ENCODE assay signal across 8 mouse cellular contexts in the genomic region with DNA sequence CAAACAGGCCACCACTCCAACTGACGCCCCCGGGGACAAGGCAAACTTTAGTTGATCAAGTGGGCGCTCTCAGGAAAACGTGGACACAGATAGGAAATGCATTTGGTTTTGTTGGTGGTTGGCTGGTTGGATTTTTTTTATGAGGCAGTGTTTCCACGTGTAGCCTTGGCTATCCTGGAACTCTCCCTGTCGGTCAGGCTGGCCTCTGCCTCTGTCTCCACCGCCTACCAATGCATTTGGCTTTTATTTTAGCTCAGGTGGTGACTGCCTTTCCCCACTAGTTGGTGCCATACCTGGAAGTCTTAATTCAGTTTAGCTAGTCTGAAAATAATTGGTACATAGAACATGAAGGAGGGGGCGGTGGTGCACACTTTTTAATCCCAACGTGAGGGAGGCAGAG. TPM values are rescaled to one million over a fixed set of nuclear protein-coding genes. Genes with fewer than 3 reads are reported as not detected.
DNase-seq lines count a peak whose midpoint lies in the region; ATAC-seq and TF ChIP-seq lines count a peak whose summit lies in the region.

No protein-coding gene starts in this region.

- H3K4me1 ChIP-seq in testis, adult 2 months (ENCODE audit: control insufficient read depth, insufficient read depth, low read length) = peaks cover 11% of the 10 kb centered on the region
- H3K4me1 ChIP-seq in hindbrain, embryonic 12.5 days = peaks cover 11% of the 10 kb centered on the region
- H3K4me1 ChIP-seq in limb, embryonic 15.5 days = peaks cover 20% of the 10 kb centered on the region
- peaks cover 17% of the 10 kb centered on the region for H3K4me1 ChIP-seq in neural tube, embryonic 13.5 days (replicated peaks)

- TF ChIP-seq CTCF in testis, adult 2 months (IDR thresholded peaks at IDR 0.05; ENCODE audit: control insufficient read depth, insufficient read depth, insufficient replicate concordance, low read depth, low read length) = no peak

- peak overlapping the region; percentile 78 for H3K4me2 ChIP-seq in hindbrain, embryonic 12.5 days (replicated peaks)
- peak overlapping the region; percentile 75 for H3K4me2 ChIP-seq in limb, embryonic 15.5 days
- peak overlapping the region; percentile 71 for H3K4me2 ChIP-seq in neural tube, embryonic 13.5 days

- H3K36me3 ChIP-seq in testis, adult 2 months (ENCODE audit: control insufficient read depth, insufficient read depth, low read length) = no peaks in the 10 kb centered on the region
- 0 out of 2 replicates have a peak, but pooled peaks cover 4% of the 10 kb centered on the region for H3K36me3 ChIP-seq in hindbrain, embryonic 12.5 days
- 0 out of 2 replicates have a peak, but pooled peaks cover 4% of the 10 kb centered on the region for H3K36me3 ChIP-seq in limb, embryonic 15.5 days
- no peaks in the 10 kb centered on the region for H3K36me3 ChIP-seq in neural tube, embryonic 13.5 days

- H3K4me3 ChIP-seq in testis, adult 2 months (ENCODE audit: control insufficient read depth, low read depth, low read length) = peak overlapping the region; percentile 100
- peak overlapping the region; percentile 59 for H3K4me3 ChIP-seq in hindbrain, embryonic 12.5 days
- peak overlapping the region; percentile 83 for H3K4me3 ChIP-seq in limb, embryonic 15.5 days
- peak overlapping the region; percentile 69 for H3K4me3 ChIP-seq in neural tube, embryonic 13.5 days

- H3K9ac ChIP-seq in hindbrain, embryonic 12.5 days = peak overlapping the region; percentile 80
- peak overlapping the region; percentile 89; the same call in 1 of the 2 replicates for H3K9ac ChIP-seq in limb, embryonic 15.5 days
- H3K9ac ChIP-seq in neural tube, embryonic 13.5 days = peak overlapping the region; percentile 87

- ATAC-seq in common myeloid progenitor, adult 5-6 weeks (replicated peaks; ENCODE audit: low read depth, poor library complexity, severe bottlenecking) = peak; percentile 64
- no peak for ATAC-seq in hindbrain, embryonic 12.5 days (ENCODE audit: low FRiP score)
- no peak for ATAC-seq in limb, embryonic 15.5 days (ENCODE audit: insufficient number of reproducible peaks, low FRiP score, low TSS enrichment, low read depth)
- 0 out of 2 replicates have a peak, but pooled peaks have one; percentile 1 for ATAC-seq in neural tube, embryonic 13.5 days (ENCODE audit: low read depth)
- ATAC-seq in monocyte, adult 5-6 weeks (replicated peaks; ENCODE audit: insufficient number of reproducible peaks, low FRiP score, low TSS enrichment, poor library complexity, severe bottlenecking) = no peak

- DNase-seq in testis, postnatal 10 days (ENCODE audit: low spot score) = no peak
- DNase-seq in ovary, postnatal 36 days (ENCODE audit: low spot score) = no peak

- WGBS in hindbrain, embryonic 12.5 days = 29% methylated on average over 9 of the region's 9 CpGs
- 20% methylated on average over 9 of the region's 9 CpGs for WGBS in limb, embryonic 15.5 days
- 28% methylated on average over 9 of the region's 9 CpGs for WGBS in neural tube, embryonic 13.5 days

- H3K27ac ChIP-seq in testis, adult 2 months (ENCODE audit: control insufficient read depth, insufficient read depth, low read depth, low read length) = no peak overlapping the region
- H3K27ac ChIP-seq in hindbrain, embryonic 12.5 days = no peak overlapping the region; the same call in 1 of the 2 replicates
- 0 out of 2 replicates have a peak overlapping the region, but pooled peaks have one; percentile 90 for H3K27ac ChIP-seq in limb, embryonic 15.5 days
- 0 out of 2 replicates have a peak overlapping the region, but pooled peaks have one; percentile 95 for H3K27ac ChIP-seq in neural tube, embryonic 13.5 days (replicated peaks)

- no peaks in the 10 kb centered on the region for H3K9me3 ChIP-seq in hindbrain, embryonic 12.5 days (replicated peaks)
- H3K9me3 ChIP-seq in limb, embryonic 15.5 days = no peaks in the 10 kb centered on the region
- no peaks in the 10 kb centered on the region for H3K9me3 ChIP-seq in neural tube, embryonic 13.5 days

- no peak for TF ChIP-seq POLR2A in testis, adult 2 months (IDR thresholded peaks at IDR 0.05; ENCODE audit: control insufficient read depth, low read depth, low read length)

- H3K27me3 ChIP-seq in testis, adult 2 months (ENCODE audit: control insufficient read depth, insufficient read depth, low read length) = no peaks in the 10 kb centered on the region
- no peaks in the 10 kb centered on the region; the same call in 1 of the 2 replicates for H3K27me3 ChIP-seq in hindbrain, embryonic 12.5 days
- no peaks in the 10 kb centered on the region for H3K27me3 ChIP-seq in limb, embryonic 15.5 days
- H3K27me3 ChIP-seq in neural tube, embryonic 13.5 days = peaks cover 6% of the 10 kb centered on the region; the same call in 1 of the 2 replicates

RNA-seq across cellular contexts. Expression of gene Rwdd2b, which starts 0.7 kb away (rescaled TPM):
- polyA plus RNA-seq in testis, adult 2 months (2012; rRNA removed) = 2.5 and 3.2 TPM in 2 replicates
- total RNA-seq in common myeloid progenitor, adult 5-6 weeks (2017) = 12.3 and 16.1 TPM in 2 replicates
- polyA plus RNA-seq in hindbrain, embryonic 12.5 days (2016; fragmentation: Nextera tagmentation; extraction: Ambion mirVana) = 11.5 and 11.9 TPM in 2 replicates
- 9.7 and 9.8 TPM in 2 replicates for polyA plus RNA-seq in limb, embryonic 15.5 days (2015; fragmentation: Nextera tagmentation; extraction: Ambion mirVana)
- 13.3 and 13.5 TPM in 2 replicates for polyA plus RNA-seq in neural tube, embryonic 13.5 days (2015; fragmentation: Nextera tagmentation; extraction: Ambion mirVana)
- total RNA-seq in monocyte, adult 5-6 weeks (2017) = 3.3 to 6.3 TPM (median 5.7 TPM) in 3 replicates

RNA-seq across cellular contexts. Expression of gene Ltn1, which starts 8.7 kb away (rescaled TPM):
- polyA plus RNA-seq in testis, adult 2 months (2012; rRNA removed) = 38.7 and 44.6 TPM in 2 replicates
- 30.5 and 38.3 TPM in 2 replicates for total RNA-seq in common myeloid progenitor, adult 5-6 weeks (2017)
- 34.8 and 36.0 TPM in 2 replicates for polyA plus RNA-seq in hindbrain, embryonic 12.5 days (2016; fragmentation: Nextera tagmentation; extraction: Ambion mirVana)
- polyA plus RNA-seq in limb, embryonic 15.5 days (2015; fragmentation: Nextera tagmentation; extraction: Ambion mirVana) = 25.0 and 26.2 TPM in 2 replicates
- 20.7 and 25.6 TPM in 2 replicates for polyA plus RNA-seq in neural tube, embryonic 13.5 days (2015; fragmentation: Nextera tagmentation; extraction: Ambion mirVana)
- 13.3 to 24.2 TPM (median 14.8 TPM) in 3 replicates for total RNA-seq in monocyte, adult 5-6 weeks (2017)

RNA-seq across cellular contexts. Expression of gene Usp16, which starts 13.4 kb away (rescaled TPM):
- polyA plus RNA-seq in testis, adult 2 months (2012; rRNA removed) = 71.7 and 79.6 TPM in 2 replicates
- total RNA-seq in common myeloid progenitor, adult 5-6 weeks (2017) = 135 and 172 TPM in 2 replicates
- 41.5 and 43.4 TPM in 2 replicates for polyA plus RNA-seq in hindbrain, embryonic 12.5 days (2016; fragmentation: Nextera tagmentation; extraction: Ambion mirVana)
- polyA plus RNA-seq in limb, embryonic 15.5 days (2015; fragmentation: Nextera tagmentation; extraction: Ambion mirVana) = 48.0 and 59.1 TPM in 2 replicates
- 44.3 and 57.0 TPM in 2 replicates for polyA plus RNA-seq in neural tube, embryonic 13.5 days (2015; fragmentation: Nextera tagmentation; extraction: Ambion mirVana)
- total RNA-seq in monocyte, adult 5-6 weeks (2017) = 132 to 219 TPM (median 192 TPM) in 3 replicates

RNA-seq across cellular contexts. Expression of gene Cct8, which starts 54.6 kb away (rescaled TPM):
- 42.5 and 57.1 TPM in 2 replicates for polyA plus RNA-seq in testis, adult 2 months (2012; rRNA removed)
- total RNA-seq in common myeloid progenitor, adult 5-6 weeks (2017) = 907 and 916 TPM in 2 replicates
- 462 and 475 TPM in 2 replicates for polyA plus RNA-seq in hindbrain, embryonic 12.5 days (2016; fragmentation: Nextera tagmentation; extraction: Ambion mirVana)
- 381 and 395 TPM in 2 replicates for polyA plus RNA-seq in limb, embryonic 15.5 days (2015; fragmentation: Nextera tagmentation; extraction: Ambion mirVana)
- polyA plus RNA-seq in neural tube, embryonic 13.5 days (2015; fragmentation: Nextera tagmentation; extraction: Ambion mirVana) = 444 and 449 TPM in 2 replicates
- 261 to 324 TPM (median 313 TPM) in 3 replicates for total RNA-seq in monocyte, adult 5-6 weeks (2017)

Comparison
In these comparisons a context has a peak if more than half of its experiments do, and no peak if none do; other contexts are left out.
1. H3K27ac ChIP-seq: peak in limb, embryonic 15.5 days (single experiment) and neural tube, embryonic 13.5 days (single experiment); none in testis, adult 2 months (single experiment) and hindbrain, embryonic 12.5 days (single experiment).
2. ATAC-seq: peak in common myeloid progenitor, adult 5-6 weeks (single experiment) and neural tube, embryonic 13.5 days (single experiment); none in hindbrain, embryonic 12.5 days (single experiment), limb, embryonic 15.5 days (single experiment) and monocyte, adult 5-6 weeks (single experiment).
3. Peak in every context shown above with its lines, with median percentiles within 50 percentile points of each other: H3K4me3 ChIP-seq, H3K4me2 ChIP-seq and H3K9ac ChIP-seq.